Mouse (Mus musculus) MEL (cell line): ENCODE measurements at regions not wholly inside any gene's neighbourhood (a gene's known extent, or its start where the extent isn't known, plus 50 kb on each side); places are given as distances from the start of the nearest gene placed in this dataset.

ENCODE experiments used
- DNase-seq: peaks from one replicate; pipeline ENCODE4 v3.0.0; 2011; ENCODE audit warnings: low read depth, low spot score
- H3K27ac ChIP-seq: 2 replicates; pipeline ENCODE4 v1.5.1; 2012; ENCODE audit warnings: low read depth, mild to moderate bottlenecking, control low read depth, low read length, moderate library complexity; ENCODE audit not compliant: control insufficient read depth
- H3K27me3 ChIP-seq, 2 experiments: fragments of 150-350 bp in 1 of 2; sonication (generic) in 1 of 2; 2 replicates each; pipeline ENCODE4 v1.6.1; 2012; ENCODE audit warnings: low read length in 2 of 2, mild to moderate bottlenecking in 2 of 2, improper control_type of control experiment in 1 of 2, moderate library complexity in 1 of 2; ENCODE audit not compliant: insufficient read depth in 2 of 2, control insufficient read depth in 1 of 2
- H3K36me3 ChIP-seq, 2 experiments: 2 replicates each; pipeline ENCODE4 v1.6.1; 2012 to 2014; ENCODE audit warnings: low read length in 2 of 2, improper control_type of control experiment in 1 of 2, inconsistent platforms in 1 of 2, mild to moderate bottlenecking in 1 of 2; ENCODE audit not compliant: insufficient read depth in 2 of 2, control insufficient read depth in 1 of 2
- H3K4me1 ChIP-seq, 2 experiments: fragments of 150-350 bp in 1 of 2; sonication (generic) in 1 of 2; 2 replicates each; pipeline ENCODE4 v1.6.1; 2012; ENCODE audit warnings: low read length in 2 of 2, improper control_type of control experiment in 1 of 2, mild to moderate bottlenecking in 1 of 2; ENCODE audit not compliant: insufficient read depth in 2 of 2, control insufficient read depth in 1 of 2
- H3K4me3 ChIP-seq, 2 experiments: fragments of 150-350 bp in 1 of 2; sonication (generic) in 1 of 2; 2 replicates each; pipeline ENCODE4 v1.5.1; 2012; ENCODE audit warnings: low read depth in 2 of 2, low read length in 2 of 2, mild to moderate bottlenecking in 2 of 2, moderate library complexity in 2 of 2, control low read depth in 1 of 2, improper control_type of control experiment in 1 of 2; ENCODE audit not compliant: control insufficient read depth in 1 of 2, insufficient read depth in 1 of 2
- H3K79me2 ChIP-seq: 2 replicates; pipeline ENCODE4 v1.6.1; 2012; ENCODE audit warnings: mild to moderate bottlenecking, low read length, moderate library complexity; ENCODE audit not compliant: control insufficient read depth, poor library complexity, insufficient read depth
- H3K9ac ChIP-seq: 2 replicates; pipeline ENCODE4 v1.6.1; 2012; ENCODE audit warnings: low read depth, mild to moderate bottlenecking, control low read depth, low read length, moderate library complexity; ENCODE audit not compliant: control insufficient read depth, poor library complexity, severe bottlenecking
- H3K9me3 ChIP-seq: fragments of 150-350 bp; sonication (generic); replicated peaks from 2 replicates; pipeline ENCODE4 v1.6.1; 2012; ENCODE audit warnings: mild to moderate bottlenecking, low read length, improper control_type of control experiment, moderate library complexity; ENCODE audit not compliant: insufficient read depth
- BHLHE40 ChIP-seq: IDR thresholded peaks from 2 replicates; pipeline ENCODE4 v1.6.1; 2012; ENCODE audit warnings: low read depth, mild to moderate bottlenecking, inconsistent platforms, low read length, improper control_type of control experiment, borderline replicate concordance
- CHD1 ChIP-seq: IDR thresholded peaks from 2 replicates; pipeline ENCODE4 v1.6.1; 2012; ENCODE audit warnings: low read depth, mild to moderate bottlenecking, inconsistent platforms, low read length, improper control_type of control experiment
- EP300 ChIP-seq, 2 experiments: IDR thresholded peaks; 2 replicates each; pipeline ENCODE4 v1.6.1; 2011; ENCODE audit warnings: improper control_type of control experiment in 2 of 2, low read length in 2 of 2, low read depth in 1 of 2, mild to moderate bottlenecking in 1 of 2
- GABPA ChIP-seq: IDR thresholded peaks from 2 replicates; pipeline ENCODE4 v1.6.1; 2012; ENCODE audit warnings: low read depth, mild to moderate bottlenecking, inconsistent platforms, low read length, improper control_type of control experiment, moderate library complexity
- GATA1 ChIP-seq: IDR thresholded peaks from 2 replicates; pipeline ENCODE4 v1.6.1; 2011; ENCODE audit warnings: low read depth, low read length, improper control_type of control experiment
- HCFC1 ChIP-seq: IDR thresholded peaks from 2 replicates; pipeline ENCODE4 v1.6.1; 2012; ENCODE audit warnings: low read depth, mild to moderate bottlenecking, inconsistent platforms, low read length, improper control_type of control experiment, moderate library complexity
- MAX ChIP-seq: IDR thresholded peaks from 2 replicates; pipeline ENCODE4 v1.6.1; 2011; ENCODE audit warnings: low read length, improper control_type of control experiment
- MAZ ChIP-seq: IDR thresholded peaks from 2 replicates; pipeline ENCODE4 v1.6.1; 2012; ENCODE audit warnings: low read depth, mild to moderate bottlenecking, inconsistent platforms, low read length, improper control_type of control experiment
- MXI1 ChIP-seq: IDR thresholded peaks from 2 replicates; pipeline ENCODE4 v1.6.1; 2011; ENCODE audit warnings: mild to moderate bottlenecking, low read depth, low read length, improper control_type of control experiment
- MYB ChIP-seq: IDR thresholded peaks from 2 replicates; pipeline ENCODE4 v1.6.1; 2011; ENCODE audit warnings: mild to moderate bottlenecking, low read depth, low read length, improper control_type of control experiment
- NELFE ChIP-seq: IDR thresholded peaks from 2 replicates; pipeline ENCODE4 v1.6.1; 2011; ENCODE audit warnings: low read depth, low read length, improper control_type of control experiment
- NRF1 ChIP-seq: IDR thresholded peaks from 2 replicates; pipeline ENCODE4 v1.6.1; 2014; ENCODE audit warnings: low read depth, mild to moderate bottlenecking, inconsistent platforms, low read length, improper control_type of control experiment, moderate library complexity; ENCODE audit not compliant: poor library complexity, insufficient read depth, severe bottlenecking
- RAD21 ChIP-seq: IDR thresholded peaks from 2 replicates; pipeline ENCODE4 v1.6.1; 2011; ENCODE audit warnings: mild to moderate bottlenecking, low read depth, low read length, improper control_type of control experiment
- RCOR1 ChIP-seq: IDR thresholded peaks from 2 replicates; pipeline ENCODE4 v1.6.1; 2012; ENCODE audit warnings: low read depth, mild to moderate bottlenecking, inconsistent platforms, low read length, improper control_type of control experiment
- TBP ChIP-seq: IDR thresholded peaks from 2 replicates; pipeline ENCODE4 v1.8.0; 2011; ENCODE audit warnings: low read depth, low read length, improper control_type of control experiment
- TCF12 ChIP-seq: IDR thresholded peaks from 2 replicates; pipeline ENCODE4 v1.6.1; 2014; ENCODE audit warnings: low read depth, mild to moderate bottlenecking, inconsistent platforms, low read length, improper control_type of control experiment, moderate library complexity
- USF1 ChIP-seq: IDR thresholded peaks from 2 replicates; pipeline ENCODE4 v1.6.1; 2014; ENCODE audit warnings: low read depth, mild to moderate bottlenecking, inconsistent platforms, low read length, improper control_type of control experiment, moderate library complexity
- USF2 ChIP-seq, 2 experiments: IDR thresholded peaks; 2 replicates each; pipeline ENCODE4 v1.6.1; 2011 to 2012; ENCODE audit warnings: improper control_type of control experiment in 2 of 2, low read length in 2 of 2, borderline replicate concordance in 1 of 2, inconsistent platforms in 1 of 2, low read depth in 1 of 2, mild to moderate bottlenecking in 1 of 2; ENCODE audit not compliant: insufficient read depth in 1 of 2
- ZKSCAN1 ChIP-seq: IDR thresholded peaks from 2 replicates; pipeline ENCODE4 v1.6.1; 2012; ENCODE audit warnings: low read depth, mild to moderate bottlenecking, inconsistent platforms, low read length, improper control_type of control experiment, moderate library complexity
- ZMIZ1 ChIP-seq: IDR thresholded peaks from 2 replicates; pipeline ENCODE4 v1.6.1; 2012; ENCODE audit warnings: low read depth, mild to moderate bottlenecking, inconsistent platforms, low read length, improper control_type of control experiment, moderate library complexity
- ZNF384 ChIP-seq: IDR thresholded peaks from 2 replicates; pipeline ENCODE4 v1.6.1; 2012; ENCODE audit warnings: low read depth, mild to moderate bottlenecking, inconsistent platforms, low read length, improper control_type of control experiment

GRCm38 (mm10) chr19:14816354-14816753, 218.5 kb upstream of the Tle4 start (continued):
- TF ChIP-seq ZKSCAN1 (no peak), USF2 (IDR thresholded peaks at IDR 0.05; ENCODE audit: borderline replicate concordance in 1 of 2, insufficient read depth in 1 of 2, low read depth in 1 of 2, low read length in 2 of 2) (no peak), USF1 (no peak), MXI1 (no peak)

- DNase-seq: no peak
- H3K79me2 ChIP-seq: no peaks in the 10 kb centered on the region
Observed at GRCm38 (mm10) chr19:14806787-14807186, 208.9 kb upstream of the Tle4 start.

GRCm38 (mm10) chr19:14802909-14803650, 205.2 kb upstream of the Tle4 start:
- Histone ChIP-seq H3K9me3 (no peaks in the 10 kb centered on the region), H3K79me2 (no peaks in the 10 kb centered on the region), H3K27me3 (no peaks in the 10 kb centered on the region), H3K27ac (no peak overlapping the region), H3K36me3 (no peaks in the 10 kb centered on the region), H3K9ac (no peak overlapping the region), H3K4me1 (no peaks in the 10 kb centered on the region), H3K4me3 (no peak overlapping the region)
- TF ChIP-seq RAD21 (no peak), GATA1 (no peak), TCF12 (no peak), EP300 (IDR thresholded peaks at IDR 0.05; ENCODE audit: low read depth in 1 of 2, low read length in 2 of 2) (no peak), MYB (no peak), ZKSCAN1 (no peak)
- DNase-seq: no peak

More at GRCm38 (mm10) chr19:14806787-14807186, 208.9 kb upstream of the Tle4 start:
- H3K9me3 ChIP-seq: no peaks in the 10 kb centered on the region
- TF ChIP-seq ZMIZ1: no peak
- TF ChIP-seq ZNF384: no peak
- no peak for TF ChIP-seq NRF1
- TF ChIP-seq MAX: no peak
- no peak for TF ChIP-seq HCFC1
- no peak for TF ChIP-seq CHD1
- no peak for TF ChIP-seq MAZ
- TF ChIP-seq BHLHE40: no peak
- TF ChIP-seq TCF12: no peak
- no peak for TF ChIP-seq RCOR1
- no peak for TF ChIP-seq NELFE
- TF ChIP-seq MYB: no peak
- no peak for TF ChIP-seq GABPA
- no peak for TF ChIP-seq TBP
- no peak overlapping the region for H3K4me3 ChIP-seq
- H3K36me3 ChIP-seq: no peaks in the 10 kb centered on the region
- H3K27ac ChIP-seq: no peak overlapping the region
- H3K4me1 ChIP-seq: no peaks in the 10 kb centered on the region
- H3K9ac ChIP-seq: no peak overlapping the region
- no peaks in the 10 kb centered on the region for H3K27me3 ChIP-seq
